Mouse (Mus musculus) liver, postnatal 0 days (tissue): Measurements from ENCODE around the gene Ror1. TPM values are rescaled to one million over a fixed set of nuclear protein-coding genes. Genes with fewer than 3 reads are reported as not detected.

Source experiments
- ATAC-seq: fragments of 200-750 bp; cut with Nextera tagmentation; 2 replicates; pipeline ENCODE4 v1.8.0; 2017; ENCODE audit warnings: mild to moderate bottlenecking, moderate library complexity
- DNase-seq: peaks from one replicate; pipeline ENCODE4 v3.0.0-alpha.2; 2016
- H3K27ac ChIP-seq: fragments of 300-500 bp; sonication (generic); 2 replicates; pipeline ENCODE4 v1.5.1; 2014; ENCODE audit warnings: antibody characterized with exemption, moderate library complexity, mild to moderate bottlenecking, low read depth
- H3K27me3 ChIP-seq: fragments of 300-500 bp; sonication (generic); 2 replicates; pipeline ENCODE4 v1.6.1; 2014; ENCODE audit warnings: low read length, control low read depth, mixed read lengths; ENCODE audit not compliant: insufficient read depth
- H3K36me3 ChIP-seq: fragments of 300-500 bp; sonication (generic); replicated peaks from 2 replicates; pipeline ENCODE4 v1.6.1; 2014; ENCODE audit warnings: mild to moderate bottlenecking, control low read depth, low read length, moderate library complexity, mixed read lengths; ENCODE audit not compliant: insufficient read depth
- H3K4me1 ChIP-seq: fragments of 300-500 bp; sonication (generic); 2 replicates; pipeline ENCODE4 v1.6.1; 2014; ENCODE audit warnings: antibody characterized with exemption, mild to moderate bottlenecking, control low read depth; ENCODE audit not compliant: insufficient read depth
- H3K4me2 ChIP-seq: fragments of 300-500 bp; sonication (generic); 2 replicates; pipeline ENCODE4 v1.6.1; 2014; ENCODE audit warnings: low read depth, mild to moderate bottlenecking, low read length, moderate library complexity, mixed read lengths
- H3K4me3 ChIP-seq: fragments of 300-500 bp; sonication (generic); 2 replicates; pipeline ENCODE4 v1.5.1; 2014; ENCODE audit warnings: low read depth, low read length
- H3K9ac ChIP-seq: fragments of 300-500 bp; sonication (generic); replicated peaks from 2 replicates; pipeline ENCODE4 v1.6.1; 2014; ENCODE audit warnings: mild to moderate bottlenecking, moderate library complexity
- H3K9me3 ChIP-seq: fragments of 300-500 bp; sonication (generic); 2 replicates; pipeline ENCODE4 v1.6.1; 2016; ENCODE audit warnings: mild to moderate bottlenecking, control low read depth, low read length, mixed read lengths
- CTCF ChIP-seq: sonication (generic); IDR thresholded peaks from 2 replicates; pipeline ENCODE4 v1.5.1; 2016; ENCODE audit warnings: antibody characterized with exemption, low read depth
- EP300 ChIP-seq: IDR thresholded peaks from 2 replicates; pipeline ENCODE4 v1.6.1; 2016; ENCODE audit warnings: antibody characterized with exemption, low read depth, mild to moderate bottlenecking
- WGBS: fragments of 180-500 bp; shearing (Covaris S2); extraction: QIAGEN DNeasy Blood & Tissue Kit; methylation state at CpG from one replicate; pipeline ENCODE4 v1.1.7; 2014; ENCODE audit not compliant: insufficient replicate concordance; 5-methylcytosine and 5-hydroxymethylcytosine counted together
- polyA plus RNA-seq: library from polyadenylated mRNA; unstranded; fragments of >200 nt; fragmentation: Nextera tagmentation; extraction: Ambion mirVana; gene quantifications from 2 replicates; pipeline ENCODE4 v1.2.1, GENCODE M21; 2015

The Ror1 gene
- polyA plus RNA-seq, 1 experiment from 2014 or later = 0.29 TPM

DNA sequence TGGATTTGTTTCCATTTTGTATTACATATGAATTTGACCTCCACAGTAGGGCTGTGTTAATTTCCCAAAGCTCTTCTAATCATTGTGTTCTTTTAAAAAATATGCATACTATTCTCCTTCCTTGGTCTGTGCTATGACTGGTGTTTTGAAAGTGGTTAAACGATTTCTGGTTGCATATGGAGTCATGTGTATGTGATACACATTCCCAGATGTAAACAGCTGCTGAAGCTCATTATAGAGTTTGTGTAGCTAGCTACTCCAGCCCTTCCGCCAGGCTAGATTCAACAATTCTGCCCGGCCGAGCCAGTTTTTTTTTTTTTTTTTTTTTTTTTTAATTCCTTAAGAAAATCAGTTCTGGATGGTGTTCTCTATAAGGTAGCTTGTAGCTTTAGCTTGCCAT, 49.2 kb downstream of the Ror1 start:
- no peak for TF ChIP-seq CTCF
- no peak for TF ChIP-seq EP300
- WGBS = 67% methylated on average over 4 of the region's 4 CpGs
- Histone ChIP-seq H3K9ac (no peak overlapping the region), H3K4me3 (no peak overlapping the region), H3K27ac (no peak overlapping the region), H3K9me3 (no peaks in the 10 kb centered on the region), H3K36me3 (no peaks in the 10 kb centered on the region), H3K4me2 (no peak overlapping the region), H3K27me3 (no peaks in the 10 kb centered on the region), H3K4me1 (no peaks in the 10 kb centered on the region)
- ATAC-seq (no peak), DNase-seq (no peak)

DNA sequence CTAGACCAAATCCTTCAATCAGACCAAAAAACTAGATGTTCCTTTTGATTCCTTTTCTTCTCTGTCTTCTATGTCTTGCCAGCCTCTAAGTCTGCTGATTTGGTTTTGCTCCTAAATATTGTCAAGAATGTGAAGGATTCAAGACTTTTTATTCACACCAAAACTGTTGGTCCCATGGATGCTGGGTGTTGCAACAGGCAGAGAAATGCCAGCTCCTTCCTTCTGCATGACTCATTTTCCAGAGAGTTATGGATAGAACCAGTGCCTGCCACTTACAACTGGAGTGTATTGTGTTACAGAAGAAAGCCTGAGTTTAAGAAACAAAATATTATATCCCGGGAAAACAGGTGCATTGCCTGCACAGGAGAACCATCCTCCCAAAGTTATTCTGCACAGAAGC, 55.2 kb downstream of the Ror1 start:
- TF ChIP-seq EP300 (no peak), CTCF (no peak)
- DNase-seq (no peak), ATAC-seq (no peak)
- no peaks in the 10 kb centered on the region for H3K4me1 ChIP-seq
- H3K4me3 ChIP-seq = no peak overlapping the region
- no peak overlapping the region for H3K4me2 ChIP-seq
- no peak overlapping the region for H3K9ac ChIP-seq
- H3K27ac ChIP-seq = no peak overlapping the region
- no peaks in the 10 kb centered on the region for H3K36me3 ChIP-seq
- H3K27me3 ChIP-seq = no peaks in the 10 kb centered on the region
- no peaks in the 10 kb centered on the region for H3K9me3 ChIP-seq
- 81% methylated on average over 1 of the region's 1 CpGs for WGBS

DNA sequence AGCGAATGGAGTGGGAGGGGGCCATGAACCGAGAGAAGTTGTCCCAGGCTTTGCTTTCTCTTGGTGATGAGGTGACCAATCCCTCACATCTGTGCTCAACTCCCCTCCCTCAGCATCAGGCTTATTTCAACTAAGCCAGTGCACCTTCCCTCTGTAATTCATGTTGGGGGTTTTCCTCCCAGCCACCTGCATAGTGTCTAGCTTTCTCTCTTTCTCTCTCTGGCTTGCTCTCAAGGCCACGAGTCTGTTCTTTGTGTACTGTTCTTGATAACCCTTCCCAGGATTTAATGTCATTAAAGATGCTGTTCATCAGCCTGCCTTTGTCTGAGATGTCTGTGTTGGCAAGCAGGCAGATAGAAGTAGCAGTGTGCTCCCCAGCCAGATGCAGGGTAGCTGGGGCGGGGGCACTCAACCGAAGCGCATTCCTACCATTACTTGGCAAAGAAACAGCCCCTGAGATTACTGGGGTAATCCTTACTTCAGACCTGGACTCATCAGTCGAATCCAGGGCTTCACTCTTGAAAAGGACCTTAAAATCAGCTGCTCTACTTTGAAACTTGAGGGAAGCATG, 59.1 kb downstream of the Ror1 start:
- DNase-seq (no peak), ATAC-seq (no peak)
- no peak for TF ChIP-seq EP300
- no peak for TF ChIP-seq CTCF
- H3K4me2 ChIP-seq = no peak overlapping the region
- H3K9me3 ChIP-seq = no peaks in the 10 kb centered on the region
- no peak overlapping the region for H3K9ac ChIP-seq
- no peak overlapping the region for H3K27ac ChIP-seq
- no peaks in the 10 kb centered on the region for H3K36me3 ChIP-seq
- H3K4me1 ChIP-seq = no peaks in the 10 kb centered on the region
- no peak overlapping the region for H3K4me3 ChIP-seq
- H3K27me3 ChIP-seq = no peaks in the 10 kb centered on the region
- WGBS = 58% methylated on average over 7 of the region's 7 CpGs

DNA sequence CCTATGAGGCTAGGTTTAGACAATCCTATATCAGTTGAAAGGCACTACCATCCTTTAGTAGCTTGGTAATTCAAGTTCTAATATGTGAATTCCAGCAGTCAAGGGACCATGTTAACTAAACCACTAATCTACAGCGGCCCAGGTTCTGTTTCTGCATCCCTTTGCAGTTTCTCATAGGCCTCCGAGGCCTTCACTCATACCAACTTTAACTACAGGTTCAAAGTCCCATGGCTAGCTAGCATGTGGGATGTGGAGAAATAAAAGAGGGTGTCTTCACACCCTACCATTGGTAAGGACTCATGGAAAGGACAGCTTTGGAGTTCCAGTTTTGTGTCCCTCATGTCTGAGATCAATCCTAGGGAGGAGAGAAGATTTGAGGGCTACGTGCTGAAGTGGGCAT, 60.1 kb downstream of the Ror1 start:
- H3K27me3 ChIP-seq = no peaks in the 10 kb centered on the region
- H3K4me3 ChIP-seq = no peak overlapping the region
- H3K36me3 ChIP-seq = no peaks in the 10 kb centered on the region
- no peak for ATAC-seq
- no peaks in the 10 kb centered on the region for H3K9me3 ChIP-seq
- no peak overlapping the region for H3K4me2 ChIP-seq
- H3K9ac ChIP-seq = no peak overlapping the region
- no peaks in the 10 kb centered on the region for H3K4me1 ChIP-seq
- no peak for DNase-seq
- WGBS = 81% methylated on average over 3 of the region's 3 CpGs
- TF ChIP-seq CTCF (no peak), EP300 (no peak)
- H3K27ac ChIP-seq = no peak overlapping the region

DNA sequence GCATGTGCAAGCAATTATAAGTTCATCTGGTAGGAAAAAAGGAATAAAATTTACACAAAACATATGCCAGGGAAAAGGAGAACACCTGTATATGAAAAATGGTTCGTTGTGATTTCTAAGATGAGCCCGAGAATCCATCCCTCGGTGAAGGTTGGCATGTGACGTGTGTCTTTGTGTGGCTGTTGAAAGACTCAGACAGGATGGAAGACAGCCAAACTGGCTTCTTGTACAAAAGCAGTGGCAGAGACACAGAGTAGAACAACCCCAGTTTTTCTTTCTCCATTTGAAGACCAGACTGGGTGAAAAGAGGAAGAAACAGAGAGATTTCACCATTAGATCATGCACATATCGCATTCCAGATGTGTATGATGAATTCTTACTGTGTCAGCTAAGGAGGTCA, 62.8 kb downstream of the Ror1 start:
- Histone ChIP-seq H3K9me3 (no peaks in the 10 kb centered on the region), H3K4me1 (no peaks in the 10 kb centered on the region), H3K36me3 (no peaks in the 10 kb centered on the region), H3K4me3 (no peak overlapping the region), H3K27ac (no peak overlapping the region), H3K4me2 (no peak overlapping the region), H3K27me3 (no peaks in the 10 kb centered on the region), H3K9ac (no peak overlapping the region)
- DNase-seq (no peak), ATAC-seq (no peak)
- TF ChIP-seq EP300 (no peak), CTCF (no peak)
- 80% methylated on average over 5 of the region's 5 CpGs for WGBS

DNA sequence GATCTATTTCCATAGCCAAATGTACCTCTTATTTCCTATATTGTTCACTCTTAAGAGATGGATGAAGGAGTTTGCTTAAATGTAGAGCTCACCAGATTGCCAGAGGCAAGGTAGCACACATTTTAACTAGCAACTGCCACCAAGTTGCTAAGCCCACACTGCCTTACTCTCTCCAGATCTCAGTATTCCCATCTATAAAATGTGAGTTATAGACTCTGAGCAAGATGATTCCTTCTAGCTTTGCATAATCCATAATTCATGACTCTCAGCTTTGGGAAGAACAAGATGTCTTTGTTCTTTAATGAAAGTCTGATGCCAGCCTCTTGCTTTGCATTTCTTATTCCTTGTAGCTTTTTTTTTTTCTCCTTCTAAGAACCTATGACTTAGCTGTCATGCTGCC, 64.6 kb downstream of the Ror1 start:
- ATAC-seq = no peak
- no peak overlapping the region for H3K27ac ChIP-seq
- H3K9me3 ChIP-seq = no peaks in the 10 kb centered on the region

DNA sequence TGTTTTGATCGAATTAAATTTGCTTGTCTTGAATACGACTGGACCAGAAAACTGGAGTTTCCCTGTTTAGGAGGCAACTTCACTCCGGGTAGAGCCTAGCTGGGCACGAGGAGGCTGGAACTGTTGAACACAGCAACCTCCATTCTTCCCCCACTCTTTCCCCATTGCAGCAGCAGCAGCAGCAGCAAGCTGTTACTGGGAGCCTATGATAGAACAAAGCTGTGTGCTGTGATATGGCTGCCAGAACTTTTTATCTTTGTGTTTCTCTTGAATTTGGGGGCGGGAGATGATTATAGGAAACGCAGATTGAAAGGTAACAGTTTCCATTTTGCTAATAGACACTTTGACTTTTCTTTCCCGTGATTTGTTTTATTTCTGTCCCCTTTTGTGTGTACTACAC, 70.2 kb downstream of the Ror1 start:
- H3K27me3 ChIP-seq = no peaks in the 10 kb centered on the region
- no peak for DNase-seq

More for the DNA sequence above, 64.6 kb downstream of the Ror1 start:
- Histone ChIP-seq H3K4me1 (no peaks in the 10 kb centered on the region), H3K9ac (no peak overlapping the region), H3K4me2 (no peak overlapping the region), H3K4me3 (no peak overlapping the region), H3K27me3 (no peaks in the 10 kb centered on the region), H3K36me3 (no peaks in the 10 kb centered on the region)
- TF ChIP-seq EP300 (no peak), CTCF (no peak)
- DNase-seq = no peak

More for the DNA sequence above, 70.2 kb downstream of the Ror1 start:
- Histone ChIP-seq H3K27ac (no peak overlapping the region), H3K4me1 (no peaks in the 10 kb centered on the region), H3K9ac (no peak overlapping the region), H3K9me3 (no peaks in the 10 kb centered on the region), H3K4me2 (no peak overlapping the region), H3K36me3 (no peaks in the 10 kb centered on the region), H3K4me3 (no peak overlapping the region)
- no peak for TF ChIP-seq EP300
- no peak for TF ChIP-seq CTCF
- WGBS = 68% methylated on average over 7 of the region's 7 CpGs
- no peak for ATAC-seq
